Mouse (Mus musculus) liver, adult 2 months (tissue): Measurements from ENCODE around the gene Dync1li1.

Experiments
- CTCF ChIP-seq: fragments of 200-500 bp; IDR thresholded peaks from 2 replicates; pipeline ENCODE4 v1.5.1; 2011; ENCODE audit warnings: low read depth, low read length, control low read depth
- POLR2A ChIP-seq: fragments of 200-500 bp; IDR thresholded peaks from 2 replicates; pipeline ENCODE4 v1.6.1; 2011; ENCODE audit warnings: low read length, control low read depth; ENCODE audit not compliant: insufficient read depth; ENCODE audit errors: extremely low read depth

DNA sequence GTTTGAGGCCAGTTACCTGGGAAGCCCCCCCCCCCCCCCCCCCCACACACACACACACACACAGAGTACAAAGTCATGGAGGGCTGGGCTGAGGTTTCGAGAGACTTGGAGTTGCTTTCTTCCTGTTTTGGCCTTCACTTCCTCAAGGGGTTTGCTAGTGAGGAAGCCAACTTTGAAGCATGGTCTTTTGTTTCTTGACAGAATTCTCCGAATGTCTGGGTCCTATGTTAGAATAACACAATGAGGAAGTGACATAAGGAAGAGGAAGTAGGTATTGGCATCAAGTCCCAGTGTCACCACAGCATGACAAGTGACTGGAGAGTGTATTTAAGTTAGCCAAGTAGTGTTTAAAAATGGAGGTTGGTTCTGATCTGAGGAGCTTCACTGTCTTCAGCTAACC is 54.1 kb downstream of the Dync1li1 start:
- no peak for TF ChIP-seq CTCF
- TF ChIP-seq POLR2A, result no peak
